Mouse (Mus musculus): ENCODE data around the gene Sh2d7.
"Not testable (repeated sequence)": the region's sequence is repeated elsewhere in the genome, so short reads cannot be mapped to it uniquely, and the experiment has no call there.

Sh2d7 gene

DNA sequence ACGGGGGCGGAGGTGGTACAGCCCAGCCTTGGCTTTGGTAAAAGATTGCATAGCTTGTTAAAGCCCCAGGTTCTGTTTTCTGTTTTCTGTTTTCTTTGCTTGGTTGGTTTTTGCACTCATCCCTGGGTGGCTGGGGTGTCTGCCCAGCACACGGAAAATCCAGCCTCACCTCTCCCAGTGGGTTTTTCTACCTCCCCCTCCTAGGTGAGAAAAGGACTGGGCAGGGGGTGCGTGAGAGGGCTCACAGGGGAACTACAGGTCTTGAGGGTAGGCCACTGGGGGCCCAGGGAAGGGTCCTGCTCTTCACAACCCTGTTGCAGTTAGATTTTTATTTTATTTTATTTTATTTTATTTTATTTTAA is 6.2 kb downstream of the Sh2d7 start:
- DNase-seq (ENCODE audit: low spot score): no peak

DNA sequence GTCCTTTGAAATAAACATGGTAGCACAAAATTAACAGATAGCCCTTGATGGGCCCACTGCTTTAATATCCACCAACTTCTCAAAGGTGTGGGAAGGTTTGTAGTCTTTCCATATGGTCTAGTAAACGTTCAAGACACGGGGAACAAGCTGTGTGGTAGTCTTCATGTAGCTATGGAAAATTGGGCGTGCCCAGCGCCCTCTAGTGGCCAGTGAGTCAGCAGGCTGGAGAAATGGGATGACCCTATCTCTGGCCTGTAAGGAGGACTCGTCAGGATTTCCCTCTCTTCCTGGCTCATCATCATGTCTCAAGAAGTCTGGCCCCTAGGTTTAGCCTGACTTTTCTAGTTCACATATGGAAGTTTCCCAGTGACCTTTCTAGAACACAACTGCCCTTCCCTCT is 8.8 kb downstream of the Sh2d7 start:
- no peak for DNase-seq (ENCODE audit: low spot score)

DNA sequence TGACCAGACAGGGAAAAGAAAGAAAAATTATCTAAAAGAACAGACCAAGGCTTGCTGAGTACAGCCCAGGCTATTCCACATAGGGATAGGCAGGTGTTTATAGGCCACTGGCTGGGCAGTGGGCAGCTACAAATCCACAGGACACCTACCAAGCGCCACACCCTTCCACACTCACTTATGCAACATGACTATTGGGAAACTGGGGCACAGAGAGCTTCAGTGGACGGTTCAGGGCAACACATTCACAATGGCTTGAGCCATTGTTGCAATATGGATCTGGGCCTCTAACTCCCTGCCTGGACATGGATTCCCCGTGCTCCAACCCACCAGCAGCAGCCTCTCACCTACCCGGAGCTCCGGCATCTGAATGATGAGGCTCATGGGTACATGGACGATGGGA is 10.6 kb downstream of the Sh2d7 start:
- no peak for DNase-seq (ENCODE audit: low spot score)

DNA sequence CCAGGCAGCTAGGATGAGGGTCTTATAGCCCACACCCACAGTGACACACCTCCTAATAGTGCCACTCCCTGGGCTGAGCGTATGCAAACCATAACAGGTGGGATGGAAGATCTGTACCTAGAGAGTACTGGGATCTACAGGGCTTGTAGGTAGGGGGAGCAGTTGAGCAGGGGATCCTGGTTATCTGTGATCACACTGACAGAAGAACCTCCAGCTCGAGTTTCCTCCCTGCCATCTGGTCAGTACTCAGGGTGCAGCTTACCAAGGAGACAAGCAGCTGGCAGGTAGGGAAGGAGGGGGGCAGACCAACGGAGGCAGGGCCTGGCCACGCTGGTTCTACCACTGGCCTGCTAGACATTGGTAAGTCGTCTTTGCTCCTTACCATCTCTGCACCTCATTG is 13.6 kb downstream of the Sh2d7 start:
- DNase-seq (ENCODE audit: low spot score): no peak

DNA sequence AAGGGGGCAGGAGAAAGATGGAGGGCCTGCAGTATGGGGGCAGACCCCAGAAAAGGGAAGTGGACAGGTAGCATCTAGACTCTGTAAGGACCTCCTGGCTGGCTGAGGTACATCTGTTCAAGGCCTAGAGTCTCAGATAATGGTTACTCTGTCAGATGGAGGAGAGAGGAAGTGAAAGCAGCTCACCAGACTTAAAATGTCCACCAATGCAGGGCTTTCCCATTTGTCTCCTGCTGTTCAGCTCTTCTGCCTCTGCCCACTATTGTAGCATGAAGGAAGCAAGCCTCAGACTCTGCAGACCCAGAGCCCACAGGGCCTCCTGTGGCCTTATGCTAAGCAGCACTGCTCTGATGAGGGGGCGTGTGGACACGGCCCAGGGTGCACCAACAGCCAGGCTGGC is 16.3 kb downstream of the Sh2d7 start:
- no peak for DNase-seq (ENCODE audit: low spot score)

DNA sequence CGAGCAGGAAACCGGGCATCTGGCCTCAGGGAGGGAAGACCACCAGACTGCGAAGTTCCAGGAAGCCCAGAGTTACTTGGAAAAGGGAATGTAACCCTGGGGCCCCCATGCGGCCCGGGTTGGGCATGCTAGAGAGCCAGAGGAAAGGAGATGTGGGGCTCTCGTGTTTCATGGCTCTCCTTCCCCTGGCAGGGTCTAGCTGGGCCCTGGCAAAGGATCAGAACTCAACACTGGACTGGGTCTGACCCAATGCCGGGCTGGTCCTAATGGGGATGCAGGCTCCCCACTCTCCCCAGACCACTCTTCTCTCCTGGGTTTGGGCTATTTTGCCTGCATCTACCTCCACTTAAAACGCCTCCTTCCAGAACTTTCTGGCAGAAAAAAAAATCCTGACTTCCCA is 19.9 kb downstream of the Sh2d7 start:
- no peak for DNase-seq (ENCODE audit: low spot score)

DNA sequence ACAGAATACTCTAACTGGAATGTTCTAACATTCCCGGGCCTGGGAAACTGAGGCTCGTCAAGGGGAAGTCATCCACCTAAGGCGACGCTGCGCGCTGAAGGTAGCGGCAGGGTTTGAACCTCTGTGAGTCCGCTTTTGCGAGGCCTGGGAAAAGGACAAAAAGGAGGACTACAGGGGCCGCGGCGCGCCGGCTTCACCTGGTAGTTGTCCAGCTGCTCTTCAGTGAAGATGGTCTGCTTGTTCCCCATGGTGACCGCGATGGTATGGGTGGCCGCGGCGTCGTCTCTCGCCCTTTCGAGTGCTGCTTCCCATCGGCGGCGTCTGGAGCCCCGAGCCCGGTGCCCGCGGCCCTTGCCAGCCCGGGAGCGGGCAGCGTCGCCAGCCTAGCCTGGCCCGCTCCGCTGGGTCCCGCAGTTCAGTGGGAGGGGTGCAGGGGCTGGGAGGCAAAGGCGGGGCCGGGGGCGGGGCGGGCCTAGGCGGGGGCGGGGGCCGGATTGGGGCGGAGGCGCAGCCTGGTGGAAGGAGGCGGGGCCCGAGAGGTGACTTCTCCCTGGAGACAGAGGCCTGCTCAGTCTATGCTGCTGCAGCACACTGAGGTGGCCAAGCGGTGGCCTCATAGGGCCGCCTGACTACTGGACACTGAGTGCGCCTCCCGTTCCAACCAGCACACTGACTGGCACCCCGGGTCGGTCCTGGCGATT is 21.1 kb downstream of the Sh2d7 start, which contains the start of gene Cib2:
Gene Cib2, minus strand, starts transcription at position 448 of the 701 bp plus-strand sequence.
- peak; percentile 24 for DNase-seq (ENCODE audit: low spot score)

DNA sequence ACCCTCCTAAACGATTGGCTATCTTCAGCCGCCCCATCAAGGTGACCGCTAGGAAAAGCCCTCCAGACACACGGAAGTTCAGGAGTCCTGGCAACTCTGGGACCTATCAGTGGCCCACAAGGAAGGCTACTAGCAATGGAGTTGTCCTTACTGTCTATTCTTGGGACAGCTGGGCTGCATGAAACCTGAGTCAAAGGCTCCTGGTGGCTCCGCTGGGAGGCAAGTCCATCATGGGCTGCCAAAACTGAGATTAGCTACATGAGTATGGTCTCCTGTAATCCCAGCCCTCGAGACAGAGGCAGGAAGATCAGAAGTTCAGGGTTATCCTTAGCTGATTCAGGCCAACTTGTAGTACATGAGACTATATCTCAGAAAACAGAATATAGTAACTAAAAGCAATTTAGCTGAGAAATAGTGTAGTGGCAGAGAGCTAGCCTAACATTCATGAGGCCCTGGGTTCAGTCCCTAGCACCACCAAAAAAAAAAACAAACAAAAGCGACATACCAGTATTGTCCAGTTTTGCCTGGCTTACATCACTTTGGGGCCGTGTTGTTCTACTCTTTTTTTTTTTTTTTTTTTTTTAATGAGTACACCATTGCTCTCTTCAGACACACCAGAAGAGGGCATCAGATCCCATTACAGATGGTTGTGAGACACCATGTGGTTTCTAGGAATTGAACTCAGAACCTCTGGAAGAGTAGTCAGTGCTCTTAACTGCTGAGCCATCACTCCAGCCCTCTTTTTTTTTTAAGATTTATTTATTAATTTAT is 22.2 kb downstream of the Sh2d7 start:
- DNase-seq (ENCODE audit: low spot score): no peak

DNA sequence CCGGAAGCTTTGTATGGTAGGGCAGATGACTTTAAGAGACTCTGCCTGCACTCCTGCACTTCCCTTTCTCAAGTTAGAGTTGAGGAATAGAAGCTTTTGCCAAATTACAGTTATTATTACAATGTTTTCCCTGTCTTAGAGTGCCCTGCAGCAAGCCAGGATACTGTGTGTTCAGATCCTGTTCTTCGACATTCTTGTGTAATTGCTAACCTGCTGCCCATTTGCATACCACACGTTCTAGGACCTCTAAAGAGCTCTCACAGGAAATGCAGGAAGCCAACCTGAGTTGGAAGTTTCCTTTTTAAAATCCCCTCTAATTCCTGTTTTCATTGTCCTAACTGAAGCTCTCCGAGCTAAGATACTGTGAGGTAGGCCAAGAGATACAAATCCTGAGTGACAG is 28.2 kb downstream of the Sh2d7 start:
- no peak for DNase-seq (ENCODE audit: low spot score)

DNA sequence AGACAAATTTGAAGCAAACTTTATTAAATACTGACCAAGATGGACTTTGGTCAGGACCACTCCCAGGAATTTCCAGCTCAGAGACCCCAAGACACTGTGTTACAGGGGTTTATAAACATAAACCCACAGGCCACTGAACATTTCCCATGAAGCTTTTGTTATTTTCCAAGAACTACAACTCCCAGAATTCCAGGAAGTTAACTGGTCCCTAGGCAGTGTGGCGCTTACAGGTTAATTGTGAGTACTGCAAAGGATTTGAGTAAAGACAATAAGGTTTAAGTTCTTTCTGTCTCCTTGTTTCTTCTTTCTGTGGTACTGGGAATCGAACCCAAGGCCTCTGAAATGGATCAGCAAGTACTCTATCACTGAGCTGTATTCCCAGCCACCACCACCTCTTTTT is 29.9 kb downstream of the Sh2d7 start:
- DNase-seq (ENCODE audit: low spot score): no peak

DNA sequence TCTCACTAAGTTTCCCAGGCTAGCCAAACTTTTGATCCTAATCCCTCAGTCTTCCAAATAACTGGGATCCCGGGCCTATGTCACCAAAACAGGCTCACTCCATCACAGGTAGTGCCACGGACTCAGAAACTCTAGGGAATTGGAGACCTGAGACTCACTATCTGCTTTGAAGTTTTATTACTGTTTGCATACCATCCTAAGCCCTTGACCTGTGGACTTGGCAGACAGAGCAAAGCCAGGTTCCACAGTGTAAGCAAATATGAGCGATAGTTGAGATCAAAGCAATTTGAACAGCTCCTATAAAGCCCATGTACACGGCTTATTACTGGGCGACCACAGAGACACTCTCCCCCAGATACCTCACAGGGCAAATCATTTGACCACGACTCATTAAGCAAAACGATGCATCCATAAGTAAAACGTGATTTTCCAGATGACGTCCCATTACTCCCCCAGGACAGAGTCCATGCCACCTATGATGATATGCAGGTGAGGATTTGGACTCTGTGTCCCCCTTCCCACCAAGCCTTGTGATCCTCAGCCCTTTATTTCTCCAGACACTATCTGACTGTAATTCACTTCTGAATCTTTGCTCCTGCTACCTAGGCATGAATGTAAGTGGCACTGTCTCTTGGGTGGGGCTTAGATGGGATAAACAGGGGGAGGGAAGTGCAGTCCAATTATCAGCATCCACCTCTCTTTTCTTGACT is 32.5 kb downstream of the Sh2d7 start:
- no peak for DNase-seq (ENCODE audit: low spot score)

DNA sequence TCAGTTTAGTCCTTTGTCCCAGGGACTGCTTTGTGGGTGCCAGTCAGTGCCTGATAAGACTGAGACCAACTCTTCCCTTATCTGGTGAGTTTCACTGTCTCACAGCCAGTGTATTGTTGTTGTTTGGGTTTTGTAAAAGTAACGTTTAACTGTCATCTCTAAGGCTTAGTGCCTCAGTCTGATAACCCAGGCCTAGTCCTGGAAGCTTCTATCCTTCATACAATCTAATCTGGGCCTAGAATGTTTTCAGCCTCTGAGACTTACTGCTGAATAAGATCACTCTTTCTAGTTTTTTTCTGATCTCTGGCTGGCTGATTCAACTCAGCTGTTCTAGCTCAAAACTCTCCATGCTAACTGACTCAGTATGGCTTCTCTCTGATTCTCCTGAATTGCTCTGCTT is 44.9 kb downstream of the Sh2d7 start:
- DNase-seq (ENCODE audit: low spot score): no peak

DNA sequence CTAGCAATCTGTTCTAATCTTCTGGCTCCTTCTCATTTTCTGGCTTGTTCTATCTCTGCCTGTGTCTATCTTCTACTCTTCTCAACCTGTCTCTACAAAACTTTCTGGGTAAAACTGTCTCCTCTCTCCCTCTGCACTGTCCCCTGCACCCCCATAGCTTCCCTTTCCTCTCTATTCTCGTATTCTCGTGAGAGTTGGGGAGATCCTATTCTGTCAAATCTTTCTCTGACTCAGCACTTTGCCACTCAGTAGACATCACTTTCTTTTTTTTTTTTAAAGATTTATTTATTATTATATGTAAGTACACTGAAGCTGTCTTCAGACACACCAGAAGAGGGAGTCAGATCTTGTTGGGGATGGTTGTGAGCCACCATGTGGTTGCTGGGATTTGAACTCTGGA is 45.3 kb downstream of the Sh2d7 start:
- DNase-seq (ENCODE audit: low spot score): not testable (repeated sequence)

DNA sequence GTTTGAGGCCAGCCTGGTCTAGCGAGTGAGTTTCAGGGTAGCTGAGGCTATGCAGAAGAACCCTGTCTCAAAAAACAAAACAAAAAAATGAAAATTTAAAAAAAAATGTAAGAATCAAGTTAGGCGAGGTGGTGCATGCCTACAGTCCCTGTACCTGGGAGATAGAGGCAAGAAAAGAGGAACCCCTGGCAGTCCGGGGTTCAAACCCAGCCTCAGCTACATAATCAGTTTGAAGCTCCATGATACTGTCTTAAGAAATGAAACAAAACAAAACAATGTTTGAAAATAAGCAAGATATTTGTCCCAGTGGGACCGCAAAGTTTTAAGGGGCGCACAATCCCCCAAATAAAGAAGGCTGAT is 47.0 kb downstream of the Sh2d7 start:
- DNase-seq (ENCODE audit: low spot score): no peak

DNA sequence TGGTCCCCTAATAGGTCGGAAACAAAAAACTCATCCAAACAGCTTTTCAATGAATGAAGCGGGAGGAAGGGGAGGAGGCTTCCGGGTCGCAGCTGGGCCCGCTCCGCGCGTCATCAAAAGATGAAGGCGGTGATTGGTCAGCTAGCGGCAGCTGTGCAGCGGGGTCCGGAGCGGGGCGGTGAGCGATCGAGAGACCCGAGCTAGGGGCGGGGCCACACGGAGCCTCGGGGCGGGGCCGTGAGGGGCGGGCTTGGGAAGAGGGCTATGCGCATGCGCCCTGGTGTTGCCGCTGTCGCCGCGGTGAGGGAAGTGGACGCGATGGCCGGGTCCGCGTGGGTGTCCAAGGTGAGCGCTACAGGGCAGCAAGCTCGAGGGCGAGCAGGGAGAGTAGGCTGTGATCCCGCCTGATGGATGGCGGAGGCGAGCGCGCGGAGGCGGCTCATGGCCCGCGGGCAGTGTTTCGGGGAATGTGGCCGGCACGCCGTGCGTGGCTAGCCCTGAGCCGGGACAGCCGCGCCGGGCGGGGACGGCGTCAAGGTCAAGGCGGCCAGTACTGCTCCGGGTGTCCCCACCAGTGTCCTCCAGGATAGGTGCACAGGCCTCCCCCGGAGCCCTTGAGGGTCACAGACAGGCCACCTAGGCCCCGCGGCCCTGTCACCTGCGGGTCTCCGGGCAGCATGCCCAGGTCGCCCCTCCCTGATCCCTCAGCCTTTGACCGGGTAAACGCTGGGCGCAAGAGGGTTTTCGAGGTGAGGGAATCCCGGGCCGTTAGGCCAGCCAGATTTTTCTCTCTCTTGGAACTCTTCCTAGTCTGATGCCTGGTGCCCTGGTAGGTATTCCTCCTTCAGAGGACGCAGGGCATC is 47.6 kb downstream of the Sh2d7 start, which contains the start of gene Idh3a:
Gene Idh3a, plus strand, starts transcription at position 136 of the 863 bp plus-strand sequence.
- peak; percentile 95 for DNase-seq (ENCODE audit: low spot score)

DNA sequence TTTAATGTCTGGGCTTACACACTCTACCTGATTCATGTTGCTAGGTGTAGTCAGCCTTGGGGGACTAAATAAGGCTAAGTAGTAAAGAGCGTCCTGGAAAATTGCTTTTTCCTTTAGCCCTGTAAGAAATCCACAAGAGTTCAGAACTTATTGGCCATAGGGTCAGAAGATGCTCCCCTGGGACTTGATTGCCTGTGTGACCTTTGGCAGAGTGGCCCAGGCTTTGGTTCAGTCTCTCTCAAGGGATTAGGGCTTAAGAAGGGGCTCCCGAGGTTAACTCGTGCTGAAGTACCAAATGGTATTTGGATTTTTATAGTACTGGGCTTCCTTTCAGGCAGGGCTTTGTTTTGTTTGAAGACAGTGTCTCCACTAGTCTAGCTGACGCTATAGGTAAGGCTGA is 49.1 kb downstream of the Sh2d7 start:
- no peak for DNase-seq (ENCODE audit: low spot score)

DNA sequence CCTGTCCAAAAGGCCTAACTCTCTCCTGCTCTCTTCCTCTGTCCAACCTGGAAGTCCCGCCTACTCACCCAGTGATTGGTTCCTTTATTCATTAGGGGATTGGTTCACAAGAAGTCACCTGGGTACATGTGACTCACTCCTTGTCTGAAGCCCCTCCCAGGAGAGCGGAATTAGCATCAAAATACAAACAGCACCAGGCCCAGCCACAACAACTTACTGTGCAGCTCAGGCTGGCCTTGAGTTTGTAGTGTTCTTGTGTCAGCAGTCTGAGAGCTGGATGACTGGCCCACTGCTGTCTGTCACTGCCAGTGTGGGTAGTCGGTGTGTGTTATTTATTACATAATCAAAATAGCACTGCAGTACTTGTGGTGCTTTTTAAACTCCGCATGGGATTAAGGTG is 54.9 kb downstream of the Sh2d7 start:
- DNase-seq (ENCODE audit: low spot score): not testable (repeated sequence)
